20 mouse cellular contexts compared by ENCODE assay signal in genomic region chr3:146381471-146381870, GRCm38 (mm10). TPM values are rescaled to one million over a fixed set of nuclear protein-coding genes. Genes with fewer than 3 reads are reported as not detected.
DNase-seq lines count a peak whose midpoint lies in the region; ATAC-seq and TF ChIP-seq lines count a peak whose summit lies in the region.
"Had no signal": no experiment of that assay in that cellular context is flagged by ENCODE, and none has a peak within 500 bp of the region (broad histone marks: within the 10 kb centered on the region; RNA-seq: fewer than 3 reads in every experiment).

No protein-coding gene starts in this region.

- H3K27me3 ChIP-seq in heart, embryonic 10.5 days (ENCODE audit: insufficient read depth, poor library complexity, severe bottlenecking): no peaks in the 10 kb centered on the region
- H3K27me3 ChIP-seq in liver, embryonic 14.5 days (ENCODE audit: control insufficient read depth, insufficient read depth, low read length): no peaks in the 10 kb centered on the region
- no peaks in the 10 kb centered on the region for H3K27me3 ChIP-seq in liver, embryonic 11.5 days (replicated peaks; ENCODE audit: control insufficient read depth, insufficient read depth, low read length)
- no peaks in the 10 kb centered on the region for H3K27me3 ChIP-seq in kidney, adult 2 months (replicated peaks; ENCODE audit: control insufficient read depth, insufficient read depth, low read length)
- H3K27me3 ChIP-seq: embryonic facial prominence, embryonic 15.5 days; heart, embryonic 15.5 days had no signal

- ATAC-seq in liver, embryonic 14.5 days (ENCODE audit: insufficient read depth): no peak
- ATAC-seq in liver, embryonic 11.5 days (replicated peaks; ENCODE audit: low FRiP score): no peak
- ATAC-seq in megakaryocyte progenitor cell, adult 5-6 weeks (replicated peaks; ENCODE audit: poor library complexity): peak; percentile 40
- ATAC-seq: forebrain, embryonic 16.5 days had no signal

- TF ChIP-seq EP300 in liver, embryonic 14.5 days (IDR thresholded peaks at IDR 0.05; ENCODE audit: low read depth): peak; percentile 29; the same call in 1 of the 2 replicates

- no peak overlapping the region for H3K4me2 ChIP-seq in liver, embryonic 14.5 days (ENCODE audit: low read depth)
- H3K4me2 ChIP-seq in liver, embryonic 11.5 days: no peak overlapping the region
- H3K4me2 ChIP-seq: embryonic facial prominence, embryonic 15.5 days; heart, embryonic 15.5 days; hindbrain, embryonic 14.5 days had no signal

- no peaks in the 10 kb centered on the region; the same call in 1 of the 2 replicates for H3K9me3 ChIP-seq in heart, embryonic 10.5 days
- H3K9me3 ChIP-seq in liver, embryonic 14.5 days (ENCODE audit: control insufficient read depth, low read length): no peaks in the 10 kb centered on the region
- H3K9me3 ChIP-seq in liver, embryonic 11.5 days (ENCODE audit: control insufficient read depth, low read length): no peaks in the 10 kb centered on the region
- H3K9me3 ChIP-seq: embryonic facial prominence, embryonic 15.5 days; heart, embryonic 15.5 days had no signal

- H3K4me1 ChIP-seq in heart, embryonic 10.5 days: peaks cover 16% of the 10 kb centered on the region; the same call in 1 of the 2 replicates
- H3K4me1 ChIP-seq in liver, embryonic 14.5 days (replicated peaks; ENCODE audit: control insufficient read depth in 2 of 2, insufficient read depth in 2 of 2, low read length in 1 of 2): peaks cover 40 to 42% of the 10 kb centered on the region in 2 experiments
- H3K4me1 ChIP-seq in liver, embryonic 11.5 days (replicated peaks; ENCODE audit: control insufficient read depth, insufficient read depth, low read length): peaks cover 25% of the 10 kb centered on the region
- no peaks in the 10 kb centered on the region for H3K4me1 ChIP-seq in kidney, adult 2 months (ENCODE audit: control insufficient read depth, insufficient read depth, low read length)
- H3K4me1 ChIP-seq: embryonic facial prominence, embryonic 15.5 days; heart, embryonic 15.5 days had no signal

- no peak overlapping the region for H3K27ac ChIP-seq in heart, embryonic 10.5 days
- H3K27ac ChIP-seq in liver, embryonic 14.5 days: no peak overlapping the region
- no peak overlapping the region for H3K27ac ChIP-seq in liver, embryonic 11.5 days (ENCODE audit: low read depth, low read length)
- no peak overlapping the region for H3K27ac ChIP-seq in kidney, adult 2 months (ENCODE audit: insufficient read depth, low read depth, low read length)
- H3K27ac ChIP-seq: embryonic facial prominence, embryonic 15.5 days; gastrocnemius, adult 2 months; heart, embryonic 15.5 days; hindbrain, embryonic 14.5 days had no signal

- no peak overlapping the region for H3K9ac ChIP-seq in liver, embryonic 14.5 days (replicated peaks)
- no peak overlapping the region for H3K9ac ChIP-seq in liver, embryonic 11.5 days (ENCODE audit: low read depth, low read length)
- H3K9ac ChIP-seq: embryonic facial prominence, embryonic 15.5 days; heart, embryonic 15.5 days; hindbrain, embryonic 14.5 days had no signal

- 86% methylated on average over 9 of the region's 9 CpGs for WGBS in heart, embryonic 10.5 days
- WGBS in liver, embryonic 14.5 days (ENCODE audit: insufficient replicate concordance): 75% methylated on average over 9 of the region's 9 CpGs
- 86% methylated on average over 9 of the region's 9 CpGs for WGBS in liver, embryonic 11.5 days
- 96% methylated on average over 9 of the region's 9 CpGs for WGBS in kidney, adult 2 months

- H3K4me3 ChIP-seq in heart, embryonic 10.5 days: no peak overlapping the region
- H3K4me3 ChIP-seq in liver, embryonic 14.5 days (ENCODE audit: insufficient read depth in 1 of 2, low read depth in 2 of 2, low read length in 2 of 2): no peak overlapping the region
- no peak overlapping the region for H3K4me3 ChIP-seq in liver, embryonic 11.5 days (ENCODE audit: low read depth, low read length)
- no peak overlapping the region for H3K4me3 ChIP-seq in kidney, adult 2 months (ENCODE audit: insufficient read depth, low read depth, low read length)
- H3K4me3 ChIP-seq: embryonic facial prominence, embryonic 15.5 days; erythroblast, embryonic 14.5 days; gastrocnemius, adult 2 months; heart, embryonic 15.5 days; hindbrain, embryonic 10.5 days had no signal

- peak; percentile 38 for DNase-seq in heart, embryonic 10.5 days (ENCODE audit: low spot score)
- DNase-seq in heart, postnatal 36 days: no peak
- DNase-seq in liver, embryonic 14.5 days (ENCODE audit: low read depth in 3 of 3, low spot score in 3 of 3): no peak
- no peak for DNase-seq in liver, embryonic 11.5 days (ENCODE audit: low spot score)
- no peak for DNase-seq in kidney, adult 2 months
- DNase-seq: adrenal gland, adult 2 months; adrenal gland, postnatal 25 days; cerebellum, adult 8-10 months; cerebellum, postnatal 14 days; embryo, embryonic 11 days; gastrocnemius, adult 2 months; gastrocnemius, postnatal 25 days; heart, postnatal 14 days had no signal

- TF ChIP-seq CTCF in liver, embryonic 14.5 days (IDR thresholded peaks at IDR 0.05; ENCODE audit: low read depth): 0 out of 2 replicates have a peak, but pooled peaks have one; percentile 13
- TF ChIP-seq CTCF in kidney, adult 2 months (conservative IDR thresholded peaks at IDR 0.05; ENCODE audit: insufficient read depth, insufficient read length, low read depth, low read length): no peak

- no peak for TF ChIP-seq POLR2A in kidney, adult 2 months (IDR thresholded peaks at IDR 0.05; ENCODE audit: low read depth, low read length)

- intact Hi-C loops in heart, postnatal 36 days (cut with DNase I): no loop called here

- no peaks in the 10 kb centered on the region for H3K36me3 ChIP-seq in heart, embryonic 10.5 days
- H3K36me3 ChIP-seq in liver, embryonic 14.5 days (replicated peaks; ENCODE audit: control insufficient read depth, insufficient read depth, low read depth): no peaks in the 10 kb centered on the region
- H3K36me3 ChIP-seq in liver, embryonic 11.5 days (ENCODE audit: control insufficient read depth, insufficient read depth, low read length): no peaks in the 10 kb centered on the region
- H3K36me3 ChIP-seq in kidney, adult 2 months (ENCODE audit: control insufficient read depth, insufficient read depth, low read length): no peaks in the 10 kb centered on the region
- H3K36me3 ChIP-seq: embryonic facial prominence, embryonic 15.5 days; heart, embryonic 15.5 days; hindbrain, embryonic 10.5 days had no signal

RNA-seq across cellular contexts. Expression of gene Ssx2ip, which starts 23.0 kb away (rescaled TPM):
- polyA plus RNA-seq in heart, embryonic 10.5 days (2016; fragmentation: Nextera tagmentation; extraction: Ambion mirVana): 29.8 and 35.8 TPM in 2 replicates
- 10 to 100 TPM; 12.9 to 13.1 TPM for total RNA-seq in heart, postnatal 36 days (2021)
- 22.7 and 34.9 TPM in 2 replicates for polyA plus RNA-seq in liver, embryonic 14.5 days (2012; rRNA removed)
- polyA plus RNA-seq in liver, embryonic 14.5 days (2014; fragmentation: Nextera tagmentation; extraction: Ambion mirVana): 96.2 and 118 TPM in 2 replicates
- polyA plus RNA-seq in liver, embryonic 11.5 days (2014; fragmentation: Nextera tagmentation; extraction: Ambion mirVana): 109 and 130 TPM in 2 replicates
- 13.2 and 16.2 TPM in 2 replicates for total RNA-seq in megakaryocyte progenitor cell, adult 5-6 weeks (2015)
- total RNA-seq in megakaryocyte progenitor cell, adult 5-6 weeks (2017): 22.1 and 26.2 TPM in 2 replicates
- 7.3 and 8.0 TPM in 2 replicates for polyA plus RNA-seq in kidney, adult 2 months (2012; rRNA removed)
